Mouse (Mus musculus): ENCODE results near the gene Frmd4b. TPM values are rescaled to one million over a fixed set of nuclear protein-coding genes. Genes with fewer than 3 reads are reported as not detected.

Gene Frmd4b
- polyA plus RNA-seq, 1 experiment from 2014 or later: 14.0 TPM

DNA sequence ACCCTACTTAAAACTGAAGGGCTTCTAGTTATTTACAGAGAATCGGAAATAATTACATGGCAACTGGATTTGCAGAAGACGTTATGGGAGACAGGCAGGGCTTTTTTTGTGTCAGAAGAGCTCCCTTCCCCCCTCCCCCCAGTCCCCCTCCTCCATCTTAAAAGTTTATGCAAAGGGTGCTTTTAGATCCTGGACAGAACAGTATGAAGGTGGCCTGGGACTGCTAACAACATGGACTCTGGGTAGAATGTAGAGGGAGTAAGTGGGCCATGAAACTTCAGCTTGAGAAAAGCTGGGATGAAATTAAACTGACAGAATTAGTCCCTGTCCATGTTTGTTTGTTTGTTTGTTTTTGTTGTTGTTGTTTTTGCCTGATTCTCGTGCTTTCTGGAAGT is 304.8 kb downstream of the Frmd4b start:
- WGBS: 7% methylated on average over 3 of the region's 3 CpGs
- H3K27me3 ChIP-seq (ENCODE audit: insufficient read depth, low read length): no peaks in the 10 kb centered on the region
- no peaks in the 10 kb centered on the region for H3K9me3 ChIP-seq (replicated peaks; ENCODE audit: low read length)
- peak overlapping the region; percentile 48 for H3K4me3 ChIP-seq (replicated peaks; ENCODE audit: low read depth, low read length)
- peak overlapping the region; percentile 89 for H3K27ac ChIP-seq
- 0 out of 2 replicates have a peak, but pooled peaks cover 6% of the 10 kb centered on the region for H3K36me3 ChIP-seq (ENCODE audit: insufficient read depth, low read length)
- H3K4me2 ChIP-seq (ENCODE audit: low read length): peak overlapping the region; percentile 59
- DNase-seq (ENCODE audit: low spot score): peak; percentile 49
- TF ChIP-seq CTCF (IDR thresholded peaks at IDR 0.05; ENCODE audit: low read depth): no peak
- H3K4me1 ChIP-seq (replicated peaks; ENCODE audit: insufficient read depth, low read length): no peaks in the 10 kb centered on the region
- no peak for ATAC-seq (replicated peaks; ENCODE audit: low FRiP score, low read depth)
- H3K9ac ChIP-seq (ENCODE audit: low read depth, low read length): peak overlapping the region; percentile 47; the same call in 1 of the 2 replicates

DNA sequence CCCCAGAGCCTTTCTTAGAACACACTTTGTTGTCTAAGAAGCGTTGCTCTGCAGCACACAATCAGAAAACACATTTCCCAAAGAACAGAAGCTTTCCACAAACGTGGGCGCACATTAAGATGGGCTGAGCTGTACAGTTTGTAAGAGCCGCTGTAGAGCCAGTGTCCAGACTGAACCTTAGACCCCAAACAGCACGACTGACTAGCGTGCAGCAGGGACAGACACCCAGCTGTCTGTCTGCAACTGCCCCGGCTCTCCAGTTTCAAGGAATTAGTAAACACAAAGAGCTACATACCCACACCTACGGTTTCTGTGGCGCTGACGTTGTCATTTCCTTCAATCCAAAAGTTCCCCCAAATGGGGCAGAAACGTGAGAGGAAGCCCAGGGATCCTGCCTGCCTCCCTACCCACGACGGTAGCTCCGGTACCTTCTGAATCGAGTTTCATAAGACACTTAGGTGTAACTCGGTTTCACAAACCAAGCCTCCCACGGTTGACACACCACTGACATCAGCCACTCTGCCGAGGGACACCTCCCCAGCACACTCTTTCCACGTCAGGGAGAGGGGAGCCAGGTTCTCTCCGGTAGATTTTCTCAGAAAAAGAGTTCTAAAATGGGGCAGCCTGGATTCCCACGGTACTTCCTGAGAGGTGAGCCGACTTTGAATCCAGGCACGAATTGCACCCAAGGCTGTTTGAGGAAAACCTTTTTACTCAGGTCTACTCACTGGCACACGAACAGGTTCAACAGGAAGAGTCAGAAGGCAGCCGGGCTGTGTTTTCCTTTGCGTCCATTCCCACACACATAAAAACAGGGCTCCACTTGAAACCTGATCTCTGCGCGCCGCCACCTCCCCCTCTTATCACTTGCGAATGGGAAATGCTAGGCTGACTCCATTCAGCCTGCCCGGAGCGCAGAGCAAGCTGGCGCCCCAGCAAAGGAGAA is 305.5 kb downstream of the Frmd4b start:
- WGBS: under 1% methylated on average over 33 of the region's 33 CpGs
- H3K27ac ChIP-seq: peak overlapping the region; percentile 89
- H3K4me3 ChIP-seq (replicated peaks; ENCODE audit: low read depth, low read length): peak overlapping the region; percentile 48
- TF ChIP-seq CTCF (IDR thresholded peaks at IDR 0.05; ENCODE audit: low read depth): no peak
- H3K36me3 ChIP-seq (ENCODE audit: insufficient read depth, low read length): 0 out of 2 replicates have a peak, but pooled peaks cover 9% of the 10 kb centered on the region
- H3K9ac ChIP-seq (ENCODE audit: low read depth, low read length): peak overlapping the region; percentile 47
- H3K4me2 ChIP-seq (ENCODE audit: low read length): peak overlapping the region; percentile 59
- DNase-seq (ENCODE audit: low spot score) (peak; percentile 91), ATAC-seq (replicated peaks; ENCODE audit: low FRiP score, low read depth) (peak; percentile 76)
- H3K27me3 ChIP-seq (ENCODE audit: insufficient read depth, low read length): no peaks in the 10 kb centered on the region
- no peaks in the 10 kb centered on the region for H3K4me1 ChIP-seq (replicated peaks; ENCODE audit: insufficient read depth, low read length)
- no peaks in the 10 kb centered on the region for H3K9me3 ChIP-seq (replicated peaks; ENCODE audit: low read length)

DNA sequence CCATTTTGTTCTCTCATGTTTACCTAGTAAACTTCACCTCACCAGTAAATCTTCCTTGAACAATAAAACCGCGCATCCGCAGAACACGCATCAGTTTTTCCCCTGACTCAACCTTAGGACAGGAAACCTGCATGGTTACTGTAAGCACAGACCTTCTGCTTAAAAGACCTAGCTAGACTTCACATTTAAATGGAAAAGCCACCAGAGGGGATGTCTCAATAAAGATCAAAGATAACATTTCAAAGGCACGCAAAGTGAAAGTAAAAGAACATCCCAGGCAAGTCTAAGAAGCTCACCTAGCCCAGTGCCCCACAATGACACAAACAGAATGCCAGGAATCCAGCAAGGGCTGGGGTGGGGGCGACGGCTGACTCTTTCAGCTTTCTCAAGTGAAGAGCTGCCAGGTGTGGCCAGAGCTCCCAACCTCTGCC is 306.4 kb downstream of the Frmd4b start:
- peaks cover 14% of the 10 kb centered on the region; the same call in 1 of the 2 replicates for H3K36me3 ChIP-seq (ENCODE audit: insufficient read depth, low read length)
- 9% methylated on average over 7 of the region's 7 CpGs for WGBS
- H3K27ac ChIP-seq: peak overlapping the region; percentile 89
- DNase-seq (ENCODE audit: low spot score): no peak
- no peaks in the 10 kb centered on the region for H3K4me1 ChIP-seq (replicated peaks; ENCODE audit: insufficient read depth, low read length)
- no peaks in the 10 kb centered on the region for H3K9me3 ChIP-seq (replicated peaks; ENCODE audit: low read length)
- no peak for ATAC-seq (replicated peaks; ENCODE audit: low FRiP score, low read depth)
- H3K4me2 ChIP-seq (ENCODE audit: low read length): peak overlapping the region; percentile 59
- peak overlapping the region; percentile 48 for H3K4me3 ChIP-seq (replicated peaks; ENCODE audit: low read depth, low read length)
- no peak for TF ChIP-seq CTCF (IDR thresholded peaks at IDR 0.05; ENCODE audit: low read depth)
- H3K27me3 ChIP-seq (ENCODE audit: insufficient read depth, low read length): no peaks in the 10 kb centered on the region
- peak overlapping the region; percentile 47 for H3K9ac ChIP-seq (ENCODE audit: low read depth, low read length)

DNA sequence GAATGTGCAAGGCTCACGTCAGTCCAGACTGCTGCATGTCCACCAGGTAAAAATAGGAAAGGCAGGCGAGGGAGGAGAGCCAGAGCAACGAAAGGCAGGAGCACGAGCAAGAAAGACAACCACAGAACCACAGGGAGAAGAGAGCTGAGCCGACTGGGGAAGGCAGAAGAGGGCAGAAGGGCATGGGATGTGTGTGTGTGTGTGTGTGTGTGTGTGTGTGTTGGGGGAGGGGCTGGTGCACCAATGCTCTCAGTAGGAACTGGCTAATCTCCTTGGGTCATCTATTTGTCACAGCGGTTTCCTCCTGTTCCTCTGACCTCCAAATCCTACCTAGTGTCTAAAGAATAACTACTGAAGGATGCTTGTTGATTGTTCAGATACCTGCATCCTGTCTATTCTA is 308.2 kb downstream of the Frmd4b start:
- Histone ChIP-seq H3K36me3 (ENCODE audit: insufficient read depth, low read length) (peaks cover 19% of the 10 kb centered on the region; the same call in 1 of the 2 replicates), H3K27me3 (ENCODE audit: insufficient read depth, low read length) (no peaks in the 10 kb centered on the region), H3K27ac (0 out of 2 replicates have a peak overlapping the region, but pooled peaks have one; percentile 31), H3K4me1 (replicated peaks; ENCODE audit: insufficient read depth, low read length) (no peaks in the 10 kb centered on the region), H3K4me3 (replicated peaks; ENCODE audit: low read depth, low read length) (no peak overlapping the region), H3K4me2 (ENCODE audit: low read length) (no peak overlapping the region), H3K9ac (ENCODE audit: low read depth, low read length) (no peak overlapping the region), H3K9me3 (replicated peaks; ENCODE audit: low read length) (no peaks in the 10 kb centered on the region)
- WGBS: 41% methylated on average over 6 of the region's 6 CpGs
- no peak for DNase-seq (ENCODE audit: low spot score)
- no peak for TF ChIP-seq CTCF (IDR thresholded peaks at IDR 0.05; ENCODE audit: low read depth)
- ATAC-seq (replicated peaks; ENCODE audit: low FRiP score, low read depth): no peak

DNA sequence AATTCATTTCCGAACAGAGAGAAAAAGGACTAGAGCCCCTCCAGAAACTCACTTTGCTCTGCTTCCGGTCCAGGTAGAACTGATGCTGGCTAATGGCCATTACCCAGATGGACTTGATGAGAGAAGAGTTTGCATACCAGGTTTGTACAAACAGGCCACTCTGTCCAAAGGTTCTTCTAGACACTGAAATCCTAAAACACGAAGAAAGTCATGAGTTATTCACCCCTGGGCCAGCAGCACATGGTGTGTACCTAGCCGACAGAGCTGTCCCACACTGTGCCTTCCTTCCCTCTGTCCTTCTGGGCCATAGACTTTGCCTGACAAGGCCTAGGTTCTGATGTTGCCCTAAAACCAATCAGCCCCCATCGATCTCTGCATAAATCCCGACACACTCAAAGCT is 308.8 kb downstream of the Frmd4b start:
- H3K9me3 ChIP-seq (replicated peaks; ENCODE audit: low read length): no peaks in the 10 kb centered on the region
- TF ChIP-seq CTCF (IDR thresholded peaks at IDR 0.05; ENCODE audit: low read depth): no peak
- no peak overlapping the region for H3K4me3 ChIP-seq (replicated peaks; ENCODE audit: low read depth, low read length)
- ATAC-seq (replicated peaks; ENCODE audit: low FRiP score, low read depth) (no peak), DNase-seq (ENCODE audit: low spot score) (no peak)
- H3K27me3 ChIP-seq (ENCODE audit: insufficient read depth, low read length): no peaks in the 10 kb centered on the region
- H3K27ac ChIP-seq: no peak overlapping the region
- no peak overlapping the region for H3K4me2 ChIP-seq (ENCODE audit: low read length)
- peaks cover 21% of the 10 kb centered on the region; the same call in 1 of the 2 replicates for H3K36me3 ChIP-seq (ENCODE audit: insufficient read depth, low read length)
- no peak overlapping the region for H3K9ac ChIP-seq (ENCODE audit: low read depth, low read length)
- WGBS: 88% methylated on average over 6 of the region's 6 CpGs
- no peaks in the 10 kb centered on the region for H3K4me1 ChIP-seq (replicated peaks; ENCODE audit: insufficient read depth, low read length)

DNA sequence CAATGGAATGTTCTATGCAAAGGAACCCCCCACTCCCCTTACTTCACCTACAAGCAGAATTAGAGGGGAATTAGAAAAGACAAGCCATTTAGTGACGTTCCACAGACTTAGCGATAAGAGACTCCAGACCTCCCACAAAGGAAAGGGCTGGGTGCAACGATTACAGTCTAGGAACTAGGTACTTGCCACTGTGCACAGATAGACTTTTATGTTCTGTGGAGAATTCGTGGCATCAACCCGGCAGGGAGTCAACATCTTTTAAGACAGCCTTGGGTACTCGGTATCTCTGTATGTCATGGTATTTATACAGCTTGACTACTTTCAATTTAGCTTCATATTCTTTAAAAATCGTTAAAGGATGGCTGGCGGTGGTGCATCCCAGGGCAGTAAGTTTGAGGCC is 310.1 kb downstream of the Frmd4b start:
- Histone ChIP-seq H3K36me3 (ENCODE audit: insufficient read depth, low read length) (peaks cover 24% of the 10 kb centered on the region; the same call in 1 of the 2 replicates), H3K4me1 (replicated peaks; ENCODE audit: insufficient read depth, low read length) (no peaks in the 10 kb centered on the region), H3K9ac (ENCODE audit: low read depth, low read length) (no peak overlapping the region), H3K27ac (no peak overlapping the region), H3K9me3 (replicated peaks; ENCODE audit: low read length) (no peaks in the 10 kb centered on the region), H3K4me3 (replicated peaks; ENCODE audit: low read depth, low read length) (no peak overlapping the region), H3K27me3 (ENCODE audit: insufficient read depth, low read length) (no peaks in the 10 kb centered on the region), H3K4me2 (ENCODE audit: low read length) (no peak overlapping the region)
- no peak for ATAC-seq (replicated peaks; ENCODE audit: low FRiP score, low read depth)
- no peak for TF ChIP-seq CTCF (IDR thresholded peaks at IDR 0.05; ENCODE audit: low read depth)
- DNase-seq (ENCODE audit: low spot score): no peak
- 85% methylated on average over 8 of the region's 8 CpGs for WGBS
